Mouse (Mus musculus): Measurements from ENCODE around the gene Sept7.

DNA sequence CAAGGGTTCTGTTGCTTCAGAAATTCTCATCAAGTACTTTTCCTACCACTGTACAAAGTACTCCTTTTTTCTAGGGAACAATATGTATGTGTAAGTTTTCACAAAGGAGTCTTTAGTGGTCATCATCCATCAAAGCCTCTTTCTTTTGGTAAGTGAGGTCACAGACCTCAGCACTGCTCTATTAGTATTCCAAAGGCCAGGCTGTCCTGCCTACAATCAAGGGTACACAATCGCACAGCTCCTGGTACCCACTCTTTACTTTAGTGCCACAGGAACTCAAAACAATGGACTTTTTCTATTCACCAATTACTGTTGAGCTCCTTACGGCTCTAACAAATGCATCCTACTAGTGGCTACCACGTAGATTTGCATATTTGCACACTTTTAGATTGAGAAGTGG, 11.2 kb upstream of the Sept7 start:
- TF ChIP-seq EP300 (IDR thresholded peaks at IDR 0.05) (no peak), CTCF (IDR thresholded peaks at IDR 0.05) (no peak)
